Mouse (Mus musculus): ENCODE measurements around the gene Tmeff1. TPM values are rescaled to one million over a fixed set of nuclear protein-coding genes. Genes with fewer than 3 reads are reported as not detected.

Tmeff1 gene
- polyA plus RNA-seq, 1 experiment from 2014 or later = 16.7 TPM

GRCm38 (mm10) chr4:48688148-48688547 is 103.2 kb downstream of the Tmeff1 start:
- TF ChIP-seq CTCF (IDR thresholded peaks at IDR 0.05; ENCODE audit: low read depth) (no peak), EP300 (optimal IDR thresholded peaks at IDR 0.05) (no peak)
- DNase-seq (ENCODE audit: low spot score) = no peak
- WGBS = 64% methylated on average over 6 of the region's 6 CpGs
- H3K27me3 ChIP-seq (ENCODE audit: control insufficient read depth, insufficient read depth, low read length) = no peaks in the 10 kb centered on the region
- H3K4me1 ChIP-seq (replicated peaks; ENCODE audit: control insufficient read depth, insufficient read depth) = no peaks in the 10 kb centered on the region
- no peak overlapping the region for H3K27ac ChIP-seq (replicated peaks)
- H3K36me3 ChIP-seq (ENCODE audit: control insufficient read depth, insufficient read depth, low read length) = no peaks in the 10 kb centered on the region
- no peak for ATAC-seq (ENCODE audit: low FRiP score, low TSS enrichment)
- no peak overlapping the region for H3K4me2 ChIP-seq (replicated peaks; ENCODE audit: low read depth)
- no peak overlapping the region for H3K9ac ChIP-seq (ENCODE audit: low read length)
- no peaks in the 10 kb centered on the region for H3K9me3 ChIP-seq (ENCODE audit: control insufficient read depth, low read length)
- no peak overlapping the region for H3K4me3 ChIP-seq (ENCODE audit: low read depth, low read length)

GRCm38 (mm10) chr4:48690640-48691039 is 105.7 kb downstream of the Tmeff1 start:
- no peak overlapping the region for H3K4me2 ChIP-seq (replicated peaks; ENCODE audit: low read depth)
- ATAC-seq (ENCODE audit: low FRiP score, low TSS enrichment) = no peak
- 86% methylated on average over 9 of the region's 9 CpGs for WGBS
- H3K4me1 ChIP-seq (replicated peaks; ENCODE audit: control insufficient read depth, insufficient read depth) = no peaks in the 10 kb centered on the region
- H3K9ac ChIP-seq (ENCODE audit: low read length) = no peak overlapping the region
- H3K36me3 ChIP-seq (ENCODE audit: control insufficient read depth, insufficient read depth, low read length) = no peaks in the 10 kb centered on the region
- no peak overlapping the region for H3K27ac ChIP-seq (replicated peaks)
- H3K4me3 ChIP-seq (ENCODE audit: low read depth, low read length) = no peak overlapping the region
- H3K27me3 ChIP-seq (ENCODE audit: control insufficient read depth, insufficient read depth, low read length) = no peaks in the 10 kb centered on the region
- no peaks in the 10 kb centered on the region for H3K9me3 ChIP-seq (ENCODE audit: control insufficient read depth, low read length)
- TF ChIP-seq EP300 (optimal IDR thresholded peaks at IDR 0.05) (no peak), CTCF (IDR thresholded peaks at IDR 0.05; ENCODE audit: low read depth) (peak; percentile 80)
- DNase-seq (ENCODE audit: low spot score) = no peak

- Histone ChIP-seq H3K9ac (ENCODE audit: low read length) (no peak overlapping the region), H3K36me3 (ENCODE audit: control insufficient read depth, insufficient read depth, low read length) (no peaks in the 10 kb centered on the region), H3K9me3 (ENCODE audit: control insufficient read depth, low read length) (no peaks in the 10 kb centered on the region), H3K4me1 (replicated peaks; ENCODE audit: control insufficient read depth, insufficient read depth) (no peaks in the 10 kb centered on the region), H3K27ac (replicated peaks) (no peak overlapping the region), H3K4me3 (ENCODE audit: low read depth, low read length) (no peak overlapping the region), H3K4me2 (replicated peaks; ENCODE audit: low read depth) (no peak overlapping the region), H3K27me3 (ENCODE audit: control insufficient read depth, insufficient read depth, low read length) (no peaks in the 10 kb centered on the region)
- TF ChIP-seq EP300 (optimal IDR thresholded peaks at IDR 0.05) = no peak
- peak; percentile 87 for TF ChIP-seq CTCF (IDR thresholded peaks at IDR 0.05; ENCODE audit: low read depth)
- DNase-seq (ENCODE audit: low spot score) (peak; percentile 51), ATAC-seq (ENCODE audit: low FRiP score, low TSS enrichment) (0 out of 2 replicates have a peak, but pooled peaks have one; percentile 49)
- 32% methylated on average over 7 of the region's 7 CpGs for WGBS
Measured at GRCm38 (mm10) chr4:48691793-48692437, 106.9 kb downstream of the Tmeff1 start.

GRCm38 (mm10) chr4:48692736-48693292 is 107.8 kb downstream of the Tmeff1 start:
- WGBS = 49% methylated on average over 9 of the region's 9 CpGs
- no peak overlapping the region for H3K27ac ChIP-seq (replicated peaks)
- no peaks in the 10 kb centered on the region for H3K4me1 ChIP-seq (replicated peaks; ENCODE audit: control insufficient read depth, insufficient read depth)
- no peak overlapping the region for H3K4me2 ChIP-seq (replicated peaks; ENCODE audit: low read depth)
- H3K9ac ChIP-seq (ENCODE audit: low read length) = no peak overlapping the region
- H3K27me3 ChIP-seq (ENCODE audit: control insufficient read depth, insufficient read depth, low read length) = no peaks in the 10 kb centered on the region
- no peak for DNase-seq (ENCODE audit: low spot score)
- TF ChIP-seq EP300 (optimal IDR thresholded peaks at IDR 0.05) (no peak), CTCF (IDR thresholded peaks at IDR 0.05; ENCODE audit: low read depth) (no peak)
- no peak for ATAC-seq (ENCODE audit: low FRiP score, low TSS enrichment)
- H3K4me3 ChIP-seq (ENCODE audit: low read depth, low read length) = no peak overlapping the region
- H3K9me3 ChIP-seq (ENCODE audit: control insufficient read depth, low read length) = no peaks in the 10 kb centered on the region
- H3K36me3 ChIP-seq (ENCODE audit: control insufficient read depth, insufficient read depth, low read length) = no peaks in the 10 kb centered on the region

- H3K9ac ChIP-seq (ENCODE audit: low read length) = no peak overlapping the region
- ATAC-seq (ENCODE audit: low FRiP score, low TSS enrichment) = no peak
- no peak overlapping the region for H3K4me2 ChIP-seq (replicated peaks; ENCODE audit: low read depth)
- WGBS = 95% methylated on average over 3 of the region's 3 CpGs
- no peak for TF ChIP-seq EP300 (optimal IDR thresholded peaks at IDR 0.05)
- TF ChIP-seq CTCF (IDR thresholded peaks at IDR 0.05; ENCODE audit: low read depth) = no peak
- H3K27me3 ChIP-seq (ENCODE audit: control insufficient read depth, insufficient read depth, low read length) = no peaks in the 10 kb centered on the region
- no peak overlapping the region for H3K27ac ChIP-seq (replicated peaks)
- DNase-seq (ENCODE audit: low spot score) = no peak
- no peaks in the 10 kb centered on the region for H3K36me3 ChIP-seq (ENCODE audit: control insufficient read depth, insufficient read depth, low read length)
- no peaks in the 10 kb centered on the region for H3K4me1 ChIP-seq (replicated peaks; ENCODE audit: control insufficient read depth, insufficient read depth)
- H3K9me3 ChIP-seq (ENCODE audit: control insufficient read depth, low read length) = no peaks in the 10 kb centered on the region
- no peak overlapping the region for H3K4me3 ChIP-seq (ENCODE audit: low read depth, low read length)
Measured at GRCm38 (mm10) chr4:48696706-48697105, 111.7 kb downstream of the Tmeff1 start.

GRCm38 (mm10) chr4:48697302-48697701 is 112.3 kb downstream of the Tmeff1 start:
- no peaks in the 10 kb centered on the region for H3K4me1 ChIP-seq (replicated peaks; ENCODE audit: control insufficient read depth, insufficient read depth)
- no peaks in the 10 kb centered on the region for H3K27me3 ChIP-seq (ENCODE audit: control insufficient read depth, insufficient read depth, low read length)
- ATAC-seq (ENCODE audit: low FRiP score, low TSS enrichment) = no peak
- no peak overlapping the region for H3K27ac ChIP-seq (replicated peaks)
- TF ChIP-seq CTCF (IDR thresholded peaks at IDR 0.05; ENCODE audit: low read depth) (no peak), EP300 (optimal IDR thresholded peaks at IDR 0.05) (no peak)
- no peaks in the 10 kb centered on the region for H3K9me3 ChIP-seq (ENCODE audit: control insufficient read depth, low read length)
- WGBS = 46% methylated on average over 11 of the region's 11 CpGs
- no peak overlapping the region for H3K4me2 ChIP-seq (replicated peaks; ENCODE audit: low read depth)
- no peak overlapping the region for H3K9ac ChIP-seq (ENCODE audit: low read length)
- no peaks in the 10 kb centered on the region for H3K36me3 ChIP-seq (ENCODE audit: control insufficient read depth, insufficient read depth, low read length)
- DNase-seq (ENCODE audit: low spot score) = no peak
- H3K4me3 ChIP-seq (ENCODE audit: low read depth, low read length) = no peak overlapping the region

Other genes with a start within 250 kb of the Tmeff1 start
- gene Tex10, start 111.7 kb upstream of the Tmeff1 start, polyA plus RNA-seq (2015; fragmentation: Nextera tagmentation; extraction: Ambion mirVana) = 19.6 and 21.2 TPM in 2 replicates
- 11.0 and 11.4 TPM in 2 replicates for gene Msantd3, start 45.2 kb upstream of the Tmeff1 start, polyA plus RNA-seq (2015; fragmentation: Nextera tagmentation; extraction: Ambion mirVana)
- gene Cavin4, start 78.3 kb downstream of the Tmeff1 start, polyA plus RNA-seq (2015; fragmentation: Nextera tagmentation; extraction: Ambion mirVana) = 0.39 and 0.40 TPM in 2 replicates

All from stomach, postnatal 0 days (tissue).